Mouse (Mus musculus): ENCODE results near the gene Pcnt.

The Pcnt gene

GRCm38 (mm10) chr10:76316194-76316593 lies 126.4 kb downstream of the Pcnt start:
- DNase-seq (ENCODE audit: low read depth, low spot score) = no peak

GRCm38 (mm10) chr10:76306738-76307137 lies 135.8 kb downstream of the Pcnt start:
- DNase-seq (ENCODE audit: low read depth, low spot score) = no peak
